Mouse (Mus musculus) induced T-regulatory cell, adult 2 months (primary cell): ENCODE results near the gene Tppp3.

Experiments used
- DNase-seq: peaks from one replicate; pipeline ENCODE4 v3.0.0-alpha.2; 2012; ENCODE audit warnings: low read depth

The Tppp3 gene

GRCm38 (mm10) chr8:105431743-105432515 lies 39.4 kb downstream of the Tppp3 start:
- DNase-seq: no peak

- DNase-seq: no peak
Observed at GRCm38 (mm10) chr8:105426878-105427277, 44.4 kb downstream of the Tppp3 start.

GRCm38 (mm10) chr8:105422006-105422405 lies 49.3 kb downstream of the Tppp3 start:
- DNase-seq: no peak

GRCm38 (mm10) chr8:105419800-105420199 lies 51.5 kb downstream of the Tppp3 start:
- no peak for DNase-seq

GRCm38 (mm10) chr8:105418992-105419391 lies 52.3 kb downstream of the Tppp3 start:
- DNase-seq: no peak
